In genomic region chr10:67383352-67383751, GRCm38 (mm10) we compare ENCODE assay signal across 20 mouse cellular contexts.
DNase-seq lines count a peak whose midpoint lies in the region; ATAC-seq and TF ChIP-seq lines count a peak whose summit lies in the region.
"Had no signal": no experiment of that assay in that cellular context is flagged by ENCODE, and none has a peak within 500 bp of the region (broad histone marks: within the 10 kb centered on the region; RNA-seq: fewer than 3 reads in every experiment).

No protein-coding gene starts in this region.

- H3K4me1 ChIP-seq in forebrain, embryonic 14.5 days (ENCODE audit: control insufficient read depth, insufficient read depth, low read length) = peaks cover 13% of the 10 kb centered on the region
- H3K4me1 ChIP-seq in forebrain, postnatal 0 days (ENCODE audit: insufficient read depth) = no peaks in the 10 kb centered on the region
- H3K4me1 ChIP-seq in midbrain, embryonic 11.5 days (ENCODE audit: control insufficient read depth, insufficient read depth, low read length) = no peaks in the 10 kb centered on the region
- H3K4me1 ChIP-seq in midbrain, postnatal 0 days (ENCODE audit: insufficient read depth, low read length) = no peaks in the 10 kb centered on the region
- H3K4me1 ChIP-seq: embryonic facial prominence, embryonic 13.5 days; embryonic facial prominence, embryonic 15.5 days; forebrain, embryonic 12.5 days had no signal

- ATAC-seq in forebrain, embryonic 14.5 days = no peak
- no peak for ATAC-seq in forebrain, postnatal 0 days
- no peak for ATAC-seq in midbrain, embryonic 11.5 days (ENCODE audit: low FRiP score)
- ATAC-seq in midbrain, postnatal 0 days (ENCODE audit: low FRiP score) = no peak

- H3K36me3 ChIP-seq in forebrain, embryonic 14.5 days (ENCODE audit: control insufficient read depth, insufficient read depth, low read length) = no peaks in the 10 kb centered on the region
- H3K36me3 ChIP-seq in forebrain, postnatal 0 days (ENCODE audit: insufficient read depth) = no peaks in the 10 kb centered on the region
- no peaks in the 10 kb centered on the region for H3K36me3 ChIP-seq in midbrain, embryonic 11.5 days (ENCODE audit: control insufficient read depth, insufficient read depth, low read length)
- H3K36me3 ChIP-seq in midbrain, postnatal 0 days (ENCODE audit: insufficient read depth, low read length) = no peaks in the 10 kb centered on the region
- H3K36me3 ChIP-seq: embryonic facial prominence, embryonic 13.5 days; embryonic facial prominence, embryonic 15.5 days; forebrain, embryonic 12.5 days; forebrain, embryonic 15.5 days had no signal

- WGBS in forebrain, embryonic 14.5 days = 28% methylated on average over 4 of the region's 4 CpGs
- WGBS in forebrain, postnatal 0 days = 36% methylated on average over 4 of the region's 4 CpGs
- 91% methylated on average over 4 of the region's 4 CpGs for WGBS in midbrain, embryonic 11.5 days
- WGBS in midbrain, postnatal 0 days = 84% methylated on average over 4 of the region's 4 CpGs

- no peak overlapping the region for H3K4me2 ChIP-seq in forebrain, embryonic 14.5 days (ENCODE audit: low read length)
- H3K4me2 ChIP-seq in forebrain, postnatal 0 days (ENCODE audit: low read depth) = no peak overlapping the region
- H3K4me2 ChIP-seq in midbrain, embryonic 11.5 days = no peak overlapping the region
- no peak overlapping the region for H3K4me2 ChIP-seq in midbrain, postnatal 0 days (ENCODE audit: low read depth, low read length, poor library complexity, severe bottlenecking)
- H3K4me2 ChIP-seq: embryonic facial prominence, embryonic 13.5 days; embryonic facial prominence, embryonic 15.5 days; forebrain, embryonic 12.5 days; forebrain, embryonic 15.5 days had no signal

- no peaks in the 10 kb centered on the region for H3K27me3 ChIP-seq in forebrain, embryonic 14.5 days (replicated peaks; ENCODE audit: control insufficient read depth, insufficient read depth, low read length)
- no peaks in the 10 kb centered on the region for H3K27me3 ChIP-seq in forebrain, postnatal 0 days (ENCODE audit: insufficient read depth, low read length)
- H3K27me3 ChIP-seq in midbrain, embryonic 11.5 days (ENCODE audit: control insufficient read depth, insufficient read depth, low read length) = no peaks in the 10 kb centered on the region
- no peaks in the 10 kb centered on the region for H3K27me3 ChIP-seq in midbrain, postnatal 0 days (ENCODE audit: insufficient read depth, low read length)
- H3K27me3 ChIP-seq: embryonic facial prominence, embryonic 13.5 days; embryonic facial prominence, embryonic 15.5 days; forebrain, embryonic 12.5 days; forebrain, embryonic 15.5 days had no signal

- H3K27ac ChIP-seq in forebrain, embryonic 14.5 days (ENCODE audit: low read depth, low read length) = no peak overlapping the region
- H3K27ac ChIP-seq in forebrain, postnatal 0 days (ENCODE audit: low read depth, low read length) = no peak overlapping the region
- no peak overlapping the region for H3K27ac ChIP-seq in midbrain, embryonic 11.5 days (ENCODE audit: low read depth, low read length)
- no peak overlapping the region for H3K27ac ChIP-seq in midbrain, postnatal 0 days (ENCODE audit: low read depth, low read length)
- H3K27ac ChIP-seq: embryonic facial prominence, embryonic 13.5 days; embryonic facial prominence, embryonic 15.5 days; forebrain, embryonic 15.5 days had no signal

- no peak overlapping the region for H3K9ac ChIP-seq in forebrain, embryonic 14.5 days (ENCODE audit: low read length)
- no peak overlapping the region for H3K9ac ChIP-seq in forebrain, postnatal 0 days
- no peak overlapping the region for H3K9ac ChIP-seq in midbrain, embryonic 11.5 days (ENCODE audit: low read length)
- no peak overlapping the region for H3K9ac ChIP-seq in midbrain, postnatal 0 days (replicated peaks; ENCODE audit: low read length, poor library complexity, severe bottlenecking)
- H3K9ac ChIP-seq: embryonic facial prominence, embryonic 13.5 days; embryonic facial prominence, embryonic 15.5 days; forebrain, embryonic 12.5 days; forebrain, embryonic 15.5 days had no signal

- peak; percentile 11 for DNase-seq in forebrain, embryonic 14.5 days (ENCODE audit: low spot score)
- no peak for DNase-seq in forebrain, postnatal 0 days
- DNase-seq in midbrain, embryonic 11.5 days (ENCODE audit: low spot score, missing footprints) = peak; percentile 44
- no peak for DNase-seq in midbrain, postnatal 0 days (ENCODE audit: low spot score)
- DNase-seq in fat pad, adult 2 months (ENCODE audit: extremely low read depth, low read depth, low spot score) = peak; percentile 78
- DNase-seq in kidney, postnatal 14 days = no peak
- DNase-seq: adrenal gland, adult 2 months; adrenal gland, postnatal 10 days; adrenal gland, postnatal 25 days; cerebellum, adult 18-20 months; cerebellum, adult 8-10 months; cerebellum, adult 9-11 months; cerebellum, postnatal 14 days; cerebellum, postnatal 36 days; embryo, embryonic 11 days had no signal

- TF ChIP-seq CTCF in forebrain, postnatal 0 days (IDR thresholded peaks at IDR 0.05; ENCODE audit: low read depth) = no peak
- TF ChIP-seq CTCF in midbrain, postnatal 0 days (IDR thresholded peaks at IDR 0.05) = no peak

- H3K4me3 ChIP-seq in forebrain, embryonic 14.5 days (ENCODE audit: low read depth, low read length) = no peak overlapping the region
- no peak overlapping the region for H3K4me3 ChIP-seq in forebrain, postnatal 0 days (ENCODE audit: low read depth, low read length)
- H3K4me3 ChIP-seq in midbrain, embryonic 11.5 days (ENCODE audit: low read depth, low read length) = no peak overlapping the region
- H3K4me3 ChIP-seq in midbrain, postnatal 0 days (ENCODE audit: low read depth, low read length) = no peak overlapping the region
- H3K4me3 ChIP-seq: embryonic facial prominence, embryonic 13.5 days; embryonic facial prominence, embryonic 15.5 days; erythroblast, embryonic 14.5 days; forebrain, embryonic 12.5 days; forebrain, embryonic 15.5 days had no signal

- no peaks in the 10 kb centered on the region for H3K9me3 ChIP-seq in forebrain, embryonic 14.5 days (replicated peaks; ENCODE audit: control insufficient read depth, low read length)
- H3K9me3 ChIP-seq in forebrain, postnatal 0 days (ENCODE audit: low read length) = no peaks in the 10 kb centered on the region
- H3K9me3 ChIP-seq in midbrain, embryonic 11.5 days (ENCODE audit: control insufficient read depth, low read length) = no peaks in the 10 kb centered on the region
- no peaks in the 10 kb centered on the region for H3K9me3 ChIP-seq in midbrain, postnatal 0 days (ENCODE audit: low read length)
- H3K9me3 ChIP-seq: embryonic facial prominence, embryonic 13.5 days; embryonic facial prominence, embryonic 15.5 days; forebrain, embryonic 12.5 days; forebrain, embryonic 15.5 days had no signal

Comparison
In these comparisons a context has a peak if more than half of its experiments do, and no peak if none do; other contexts are left out.
1. DNase-seq: peak in forebrain, embryonic 14.5 days (single experiment), midbrain, embryonic 11.5 days (single experiment) and fat pad, adult 2 months (single experiment); none in forebrain, postnatal 0 days (single experiment), midbrain, postnatal 0 days (single experiment) and kidney, postnatal 14 days (single experiment).